Mouse (Mus musculus) thymus, postnatal 10 days (tissue): ENCODE measurements around the gene Ets1.

Experiments used
- DNase-seq, 2 experiments: peaks; one replicate each; pipeline ENCODE4 v3.0.0; 2021; ENCODE audit warnings: low spot score in 2 of 2

The Ets1 gene

DNA sequence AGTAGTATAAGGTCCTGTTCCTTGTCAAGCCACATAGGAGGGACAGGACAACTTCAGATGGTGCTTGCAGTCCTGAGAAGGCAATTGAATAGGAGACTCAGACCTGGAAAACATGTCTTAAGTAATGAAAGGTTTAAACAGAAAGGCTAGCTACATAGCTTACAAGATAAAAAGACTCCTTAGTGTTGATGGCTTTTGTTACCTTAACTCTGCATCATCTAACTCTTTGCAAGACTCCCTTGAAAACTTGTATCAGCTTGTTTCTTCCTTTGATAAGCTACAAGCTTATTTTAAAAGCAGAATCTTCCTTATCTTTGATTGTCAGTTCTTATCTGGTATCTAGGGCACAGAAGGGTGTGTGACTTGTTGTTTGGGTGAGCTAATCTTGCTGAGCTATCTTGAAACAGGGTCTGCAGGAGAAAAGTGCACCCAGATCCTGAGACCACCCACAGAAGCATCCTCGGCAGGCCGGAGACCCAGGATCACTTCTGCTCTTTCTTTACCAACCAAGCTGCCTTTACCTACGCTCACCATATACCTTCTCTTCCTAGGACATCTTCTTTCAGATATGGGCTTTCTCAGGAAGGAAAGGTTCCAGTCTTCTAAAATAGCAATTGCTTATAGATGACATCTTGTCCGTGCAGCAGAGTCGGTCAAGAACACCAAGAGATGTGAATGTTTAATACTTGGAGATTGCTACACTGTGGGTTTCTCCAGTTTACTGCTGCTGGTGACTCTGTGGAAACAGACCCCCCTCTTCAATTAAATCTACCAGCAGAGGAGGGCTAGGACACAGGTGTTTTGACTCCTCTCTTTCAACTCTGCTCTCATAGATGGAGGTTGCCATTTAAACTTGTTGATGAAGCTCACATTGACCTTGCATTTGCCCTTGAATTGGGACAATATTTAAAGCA is 19.2 kb upstream of the Ets1 start:
- DNase-seq = no peak

- no peak for DNase-seq
These were observed 18.6 kb upstream of the Ets1 start for GRCm38 (mm10) chr9:32617430-32617768.

- no peak for DNase-seq
These were observed 17.4 kb upstream of the Ets1 start for GRCm38 (mm10) chr9:32618544-32619120.

GRCm38 (mm10) chr9:32619661-32620060 is 16.4 kb upstream of the Ets1 start:
- no peak for DNase-seq

DNA sequence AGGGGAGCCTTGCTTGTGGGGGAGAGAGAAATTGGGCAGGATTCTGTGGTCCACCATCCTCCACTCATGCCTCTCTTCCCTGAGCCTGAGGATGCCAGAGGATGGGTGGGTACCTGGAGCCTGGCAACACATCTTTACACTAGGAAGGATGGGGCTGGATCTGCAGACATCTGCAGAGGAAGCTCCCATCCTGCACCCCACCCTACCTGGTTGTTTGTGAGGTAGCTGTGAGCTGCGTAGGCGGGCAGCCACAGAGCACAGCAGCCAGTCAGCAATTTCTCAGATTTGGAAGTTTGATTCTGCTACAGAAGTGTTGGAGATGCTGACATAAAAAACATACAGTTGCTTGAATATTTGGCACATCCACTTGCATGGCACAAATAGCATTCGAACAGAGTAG is 15.6 kb upstream of the Ets1 start:
- no peak for DNase-seq

DNA sequence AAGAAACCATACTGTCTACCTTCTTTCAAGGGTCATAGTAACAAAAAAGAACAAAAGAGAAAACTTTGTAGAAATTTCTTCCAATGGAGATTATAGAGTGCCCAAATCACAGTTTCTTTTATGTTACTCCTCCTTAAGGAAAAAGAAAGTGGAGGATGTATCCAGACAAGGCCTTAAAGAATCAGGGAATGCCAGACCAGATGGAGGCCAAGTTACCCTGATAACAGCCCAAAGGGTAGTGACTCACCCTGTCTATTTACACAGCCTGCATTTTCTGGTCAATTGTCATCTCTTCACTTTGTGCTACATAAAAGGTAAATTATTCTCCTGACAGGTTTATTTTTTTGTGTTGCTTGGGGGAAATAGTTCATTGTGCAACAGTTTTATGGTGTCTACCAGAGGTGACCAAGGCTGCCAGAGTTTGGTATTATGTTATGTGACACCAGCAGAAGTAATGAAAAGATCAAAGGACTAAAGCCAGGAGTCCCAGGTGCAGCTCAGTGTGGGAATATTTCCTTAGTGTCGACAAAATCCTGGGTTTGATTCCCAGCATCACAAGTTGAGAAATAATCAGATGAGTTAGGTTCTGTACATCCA is 6.5 kb upstream of the Ets1 start:
- DNase-seq = no peak

- DNase-seq = no peak
These were observed 4.7 kb upstream of the Ets1 start for GRCm38 (mm10) chr9:32631341-32631740.

- no peak for DNase-seq
These were observed 3.8 kb upstream of the Ets1 start for GRCm38 (mm10) chr9:32632237-32632636.

DNA sequence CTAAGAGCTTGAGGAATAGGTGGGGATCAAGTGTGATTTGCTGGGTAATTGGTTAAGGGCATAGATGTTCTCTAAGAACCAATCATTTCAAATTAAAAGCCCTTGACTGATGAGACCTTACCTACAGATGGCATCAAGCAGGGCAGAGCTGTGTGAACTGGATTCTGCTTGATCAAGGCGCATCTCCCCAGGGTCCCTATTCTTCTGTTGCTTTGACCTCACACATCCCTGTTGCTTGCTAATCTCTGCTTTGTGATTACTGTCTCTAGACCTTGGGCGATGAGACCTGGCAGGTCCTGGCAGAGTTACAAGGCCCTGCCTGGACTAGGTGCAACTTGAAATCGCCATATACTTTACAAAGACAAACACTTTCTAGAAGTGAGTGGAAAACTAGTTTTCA is 9.0 kb downstream of the Ets1 start:
- no peak for DNase-seq

DNA sequence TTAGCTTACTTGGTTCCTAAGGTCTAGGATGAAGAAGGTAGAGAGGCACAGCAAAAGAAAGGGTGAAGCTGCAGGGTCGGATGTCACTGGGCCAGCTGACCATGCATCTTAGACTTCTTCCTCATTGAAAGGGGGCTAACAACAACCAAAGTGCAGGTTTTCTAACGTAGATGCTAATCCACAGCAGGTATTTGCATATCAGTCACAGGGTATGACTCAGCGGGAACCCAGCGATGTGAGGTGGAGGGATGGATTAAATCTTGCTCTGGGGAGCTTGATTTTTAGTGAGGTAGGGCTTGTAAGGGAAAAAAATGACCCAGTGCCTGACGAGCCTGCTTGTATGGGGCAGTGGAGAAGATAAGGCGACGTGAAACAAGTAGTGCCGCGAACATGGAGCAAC is 9.5 kb downstream of the Ets1 start:
- DNase-seq = no peak

DNA sequence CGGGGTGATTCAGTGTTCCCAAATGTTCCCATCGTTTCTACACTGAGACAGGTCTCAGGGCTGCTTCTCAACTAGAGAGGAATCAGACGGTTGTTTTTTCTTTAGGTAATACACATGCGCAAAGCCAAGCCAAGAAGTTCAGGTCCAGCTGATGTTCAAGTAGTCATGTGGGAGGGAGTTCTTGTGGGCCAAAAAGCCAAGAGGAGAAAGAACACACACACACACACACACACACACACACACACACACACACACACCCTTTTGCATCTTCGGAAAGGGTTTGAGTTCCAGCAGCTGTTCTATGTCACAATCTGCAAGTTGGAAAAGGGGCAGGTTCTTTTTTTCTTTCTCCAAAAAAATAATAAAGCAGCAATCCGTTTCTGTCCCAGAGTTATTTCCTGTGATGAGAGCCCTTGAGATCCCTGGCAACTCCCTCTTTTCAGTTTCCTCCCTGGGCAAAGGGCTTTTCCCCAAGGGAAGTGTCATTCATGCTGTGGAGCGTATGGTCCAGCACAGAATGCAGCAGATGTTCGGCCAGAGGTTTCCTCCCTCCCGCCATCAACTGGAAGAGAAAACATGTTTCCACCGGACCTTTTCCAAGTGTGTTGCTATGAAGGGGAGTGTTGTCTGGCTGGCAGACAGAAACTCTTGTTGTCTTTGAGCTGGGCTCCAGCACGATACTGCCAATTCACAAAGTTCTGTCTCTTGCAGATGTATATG is 10.7 kb downstream of the Ets1 start:
- DNase-seq = no peak

DNA sequence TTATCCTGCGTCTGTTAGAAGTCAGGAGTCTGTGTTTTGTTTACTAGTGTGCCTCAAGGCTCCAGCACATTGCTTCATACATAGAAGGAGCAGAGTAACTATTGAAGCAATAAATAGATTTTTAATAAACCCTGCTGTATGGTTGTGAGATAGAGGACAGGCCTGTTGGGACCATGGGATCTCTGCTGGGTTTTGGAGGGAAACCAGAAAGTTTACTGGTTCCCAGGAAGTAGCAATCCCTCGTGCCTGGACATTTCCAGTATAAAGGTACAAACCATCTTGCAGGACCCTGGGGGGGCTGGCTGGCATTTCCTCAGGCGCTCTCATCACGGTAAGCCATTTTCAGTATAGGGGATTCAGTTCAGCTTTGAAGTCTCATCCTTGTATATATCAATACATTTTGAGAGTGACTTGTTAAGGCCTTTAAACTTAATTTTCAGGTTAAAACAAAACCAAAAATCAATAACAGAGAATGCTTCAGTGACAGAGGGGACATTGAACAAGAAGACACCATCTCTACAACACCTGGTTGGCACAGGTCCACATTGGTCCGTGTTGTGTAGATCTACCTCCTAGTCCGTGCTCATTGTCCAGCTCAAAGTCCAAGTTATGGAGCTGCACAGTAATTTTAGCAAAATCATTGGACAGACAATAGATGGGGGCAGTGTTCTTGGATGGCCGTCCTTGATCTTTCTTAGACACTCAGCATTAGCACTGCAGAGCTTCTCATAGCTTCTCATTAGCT is 11.7 kb downstream of the Ets1 start:
- no peak for DNase-seq

DNA sequence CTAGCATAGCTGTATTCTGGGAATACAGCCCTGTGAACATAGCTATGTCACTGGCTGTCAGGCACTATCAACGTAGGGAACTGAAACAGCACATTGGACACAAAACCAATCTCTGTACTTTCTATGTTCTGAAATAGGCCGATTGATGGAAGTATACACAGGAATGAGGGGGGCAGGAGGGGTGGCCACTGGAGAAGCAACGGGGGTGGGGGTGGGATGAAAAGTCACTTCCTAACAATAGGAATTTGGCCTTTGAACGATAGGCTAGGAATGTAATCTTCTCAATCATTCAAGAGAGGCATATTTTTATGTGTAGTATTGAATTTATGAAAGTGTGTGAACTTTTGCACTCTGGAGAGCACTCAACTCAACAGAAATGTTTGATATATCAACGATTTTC is 12.3 kb downstream of the Ets1 start:
- no peak for DNase-seq

DNA sequence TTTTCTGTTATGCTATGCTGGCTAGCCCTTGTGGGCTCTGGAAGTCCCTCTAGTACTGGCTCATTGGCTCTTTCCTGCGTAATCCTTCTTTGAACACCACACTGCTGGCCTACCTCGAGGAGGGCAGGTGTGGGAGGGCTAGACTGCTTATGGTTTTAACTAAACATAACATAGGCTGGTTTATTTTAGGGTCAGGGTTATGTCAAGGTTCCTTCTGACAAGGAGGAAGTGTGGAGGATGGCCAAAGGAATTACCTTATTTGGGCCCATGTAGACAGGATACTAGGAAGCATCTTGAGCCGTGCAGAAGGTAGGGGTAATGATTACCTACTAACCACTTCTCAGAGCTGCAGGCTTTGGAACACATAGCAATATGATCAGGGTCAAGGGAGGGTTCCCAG is 14.7 kb downstream of the Ets1 start:
- no peak for DNase-seq

- DNase-seq = no peak
These were observed 16.1 kb downstream of the Ets1 start for GRCm38 (mm10) chr9:32652112-32652511.

GRCm38 (mm10) chr9:32654305-32654704 is 18.3 kb downstream of the Ets1 start:
- DNase-seq = no peak

GRCm38 (mm10) chr9:32656351-32656844 is 20.4 kb downstream of the Ets1 start:
- no peak for DNase-seq

- DNase-seq = no peak
These were observed 21.1 kb downstream of the Ets1 start for GRCm38 (mm10) chr9:32657124-32657523.

DNA sequence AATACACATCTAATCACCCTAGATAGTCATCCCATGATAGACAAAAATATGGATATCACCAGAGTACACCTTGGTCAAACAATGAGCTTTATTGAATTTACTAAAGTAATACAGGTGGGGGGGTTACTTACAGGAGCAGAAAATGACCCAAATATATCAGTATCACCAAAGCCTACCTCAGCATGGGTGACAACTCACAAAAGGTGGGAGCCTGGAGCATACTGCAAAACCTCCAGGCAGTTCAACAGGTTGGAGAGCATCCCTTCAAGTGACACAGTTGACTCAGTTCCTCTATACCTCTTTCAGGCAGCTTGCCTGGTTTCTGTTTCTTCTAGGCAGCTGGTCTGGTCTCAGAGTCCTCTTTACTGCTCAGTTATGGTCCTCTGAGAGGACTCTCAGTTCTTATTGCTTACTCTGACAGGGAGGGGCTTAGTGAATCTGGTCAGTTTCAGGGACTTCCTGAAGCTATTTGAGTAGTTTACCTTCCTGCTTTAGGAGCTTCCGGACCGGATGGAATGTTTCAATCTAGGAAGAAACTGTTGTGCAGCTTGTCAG is 24.5 kb downstream of the Ets1 start:
- no peak for DNase-seq

GRCm38 (mm10) chr9:32661071-32661470 is 25.1 kb downstream of the Ets1 start:
- DNase-seq = no peak

- DNase-seq = no peak
These were observed 25.5 kb downstream of the Ets1 start for GRCm38 (mm10) chr9:32661561-32661960.
